Mouse (Mus musculus) limb, embryonic 13.5 days (tissue): ENCODE measurements around the gene S100a10. TPM values are rescaled to one million over a fixed set of nuclear protein-coding genes. Genes with fewer than 3 reads are reported as not detected.

ENCODE experiments used
- polyA plus RNA-seq: library from polyadenylated mRNA; unstranded; fragments of >200 nt; fragmentation: Nextera tagmentation; extraction: Ambion mirVana; gene quantifications from 2 replicates; pipeline ENCODE4 v1.2.1, GENCODE M21; 2015

S100a10 gene
- polyA plus RNA-seq, 1 experiment from 2014 or later, result 367 TPM

Other genes with a start within 250 kb of the S100a10 start
- 0.03 TPM in 1 of 2 replicates, not detected in the other for gene Hrnr, start 235.3 kb upstream of the S100a10 start, polyA plus RNA-seq
- gene Rptn, start 161.4 kb upstream of the S100a10 start, polyA plus RNA-seq, result not detected in 2 replicates
- 1.1 TPM in 2 replicates for gene Tchh, start 112.8 kb upstream of the S100a10 start, polyA plus RNA-seq
- not detected in 2 replicates for gene Tchhl1, start 86.3 kb upstream of the S100a10 start, polyA plus RNA-seq
- 1,099 and 1,131 TPM in 2 replicates for gene S100a11, start 34.6 kb upstream of the S100a10 start, polyA plus RNA-seq
- not detected in 2 replicates for gene Tdpoz2, start 97.6 kb downstream of the S100a10 start, polyA plus RNA-seq
- gene Tdpoz1, start 121.2 kb downstream of the S100a10 start, polyA plus RNA-seq, result not detected in 2 replicates
- not detected in 2 replicates for gene Gm37596, start 138.0 kb downstream of the S100a10 start, polyA plus RNA-seq
- not detected in 2 replicates for gene Gm5773, start 217.9 kb downstream of the S100a10 start, polyA plus RNA-seq
- gene Tdpoz4, start 241.3 kb downstream of the S100a10 start, polyA plus RNA-seq, result not detected in 2 replicates